Mouse (Mus musculus) brain, embryonic 14.5 days (tissue): ENCODE measurements around the gene Spsb1.

Experiments used
- CTCF ChIP-seq: fragments of 200-500 bp; IDR thresholded peaks from 2 replicates; pipeline ENCODE4 v1.5.1; 2012; ENCODE audit warnings: inconsistent platforms, mild to moderate bottlenecking, moderate library complexity, borderline replicate concordance; ENCODE audit not compliant: insufficient read depth, insufficient read length; ENCODE audit errors: extremely low read depth
- POLR2A ChIP-seq: fragments of 200-500 bp; IDR thresholded peaks from 2 replicates; pipeline ENCODE4 v1.6.1; 2012; ENCODE audit warnings: mild to moderate bottlenecking, inconsistent platforms, borderline replicate concordance; ENCODE audit not compliant: poor library complexity, insufficient read depth, insufficient read length, severe bottlenecking; ENCODE audit errors: extremely low read depth

DNA sequence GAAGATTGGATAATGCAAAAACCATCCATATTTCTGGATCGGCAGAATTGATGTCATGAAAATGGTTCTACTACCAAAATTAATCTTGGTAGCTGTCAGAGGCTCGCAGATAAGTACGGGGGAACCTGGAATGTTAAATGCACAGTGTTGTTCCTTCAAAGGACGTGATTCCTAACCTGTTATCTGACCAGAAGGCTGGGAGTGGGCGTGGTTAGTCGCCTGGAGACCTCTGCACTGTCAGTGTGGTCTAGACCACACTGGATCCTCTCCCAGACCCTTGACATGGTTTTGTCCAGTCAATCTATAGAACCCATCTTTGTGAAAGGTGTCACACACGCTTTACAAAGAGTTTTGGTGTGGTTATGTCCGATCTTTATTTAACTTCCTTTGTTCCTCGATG, 16.6 kb upstream of the Spsb1 start:
- TF ChIP-seq POLR2A = no peak
- TF ChIP-seq CTCF = no peak
